Mouse (Mus musculus) stomach, postnatal 0 days (tissue): ENCODE data around the gene Ttc39d. TPM values are rescaled to one million over a fixed set of nuclear protein-coding genes. Genes with fewer than 3 reads are reported as not detected.

Source experiments
- ATAC-seq: fragments of 200-750 bp; cut with Nextera tagmentation; 2 replicates; pipeline ENCODE4 v1.8.0; 2017; ENCODE audit not compliant: low FRiP score, low TSS enrichment
- DNase-seq: peaks from one replicate; pipeline ENCODE4 v3.0.0-alpha.2; 2016; ENCODE audit warnings: low spot score
- H3K27ac ChIP-seq: fragments of 300-500 bp; sonication (generic); replicated peaks from 2 replicates; pipeline ENCODE4 v1.5.1; 2014; ENCODE audit warnings: mild to moderate bottlenecking, control low read depth
- H3K27me3 ChIP-seq: fragments of 300-500 bp; sonication (generic); 2 replicates; pipeline ENCODE4 v1.6.1; 2014; ENCODE audit warnings: low read length; ENCODE audit not compliant: control insufficient read depth, insufficient read depth
- H3K36me3 ChIP-seq: fragments of 300-500 bp; sonication (generic); 2 replicates; pipeline ENCODE4 v1.6.1; 2014; ENCODE audit warnings: low read length, mixed read lengths; ENCODE audit not compliant: control insufficient read depth, insufficient read depth
- H3K4me1 ChIP-seq: fragments of 300-500 bp; sonication (generic); replicated peaks from 2 replicates; pipeline ENCODE4 v1.6.1; 2014; ENCODE audit warnings: antibody characterized with exemption; ENCODE audit not compliant: control insufficient read depth, insufficient read depth
- H3K4me2 ChIP-seq: fragments of 300-500 bp; sonication (generic); replicated peaks from 2 replicates; pipeline ENCODE4 v1.6.1; 2014; ENCODE audit warnings: low read depth, mild to moderate bottlenecking, control low read depth, moderate library complexity
- H3K4me3 ChIP-seq: fragments of 300-500 bp; sonication (generic); 2 replicates; pipeline ENCODE4 v1.5.1; 2014; ENCODE audit warnings: low read depth, low read length, control low read depth
- H3K9ac ChIP-seq: fragments of 300-500 bp; sonication (generic); 2 replicates; pipeline ENCODE4 v1.6.1; 2014; ENCODE audit warnings: mild to moderate bottlenecking, low read length, control low read depth, mixed read lengths
- H3K9me3 ChIP-seq: fragments of 300-500 bp; sonication (generic); 2 replicates; pipeline ENCODE4 v1.6.1; 2016; ENCODE audit warnings: low read length; ENCODE audit not compliant: control insufficient read depth
- CTCF ChIP-seq: IDR thresholded peaks from 2 replicates; pipeline ENCODE4 v1.5.1; 2016; ENCODE audit warnings: antibody characterized with exemption, low read depth, mild to moderate bottlenecking, moderate library complexity
- EP300 ChIP-seq: optimal IDR thresholded peaks from 2 replicates; pipeline ENCODE3; 2016; ENCODE audit warnings: antibody characterized with exemption
- WGBS: fragments of 180-500 bp; shearing (Covaris S2); extraction: QIAGEN DNeasy Blood & Tissue Kit; methylation state at CpG from one replicate; pipeline ENCODE4 v1.1.7; 2014; 5-methylcytosine and 5-hydroxymethylcytosine counted together
- polyA plus RNA-seq: library from polyadenylated mRNA; unstranded; fragments of >200 nt; fragmentation: Nextera tagmentation; extraction: Ambion mirVana; gene quantifications from 2 replicates; pipeline ENCODE4 v1.2.1, GENCODE M21; 2015

The Ttc39d gene
- polyA plus RNA-seq, 1 experiment from 2014 or later: 0.05 TPM

DNA sequence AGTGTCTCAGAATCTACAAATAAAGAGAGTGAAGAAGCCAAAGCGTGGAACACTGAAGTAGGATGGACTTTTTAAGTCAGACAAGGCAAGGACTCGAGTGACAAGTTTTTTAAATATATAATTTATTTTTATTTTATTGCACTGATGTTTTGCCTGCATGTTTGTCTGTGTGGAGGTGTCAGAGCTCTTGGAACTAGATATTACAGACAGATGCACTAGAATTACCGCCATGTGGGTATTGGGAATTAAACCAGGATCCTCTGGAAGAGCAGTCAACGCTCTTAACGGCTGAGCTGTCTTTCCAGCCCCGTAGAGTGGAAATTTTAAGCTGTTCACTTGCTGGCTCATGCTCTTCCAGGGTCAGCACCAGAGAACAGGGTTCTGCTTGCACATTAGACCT is 40.9 kb upstream of the Ttc39d start:
- H3K27ac ChIP-seq: peak overlapping the region; percentile 56; the same call in 1 of the 2 replicates

GRCm38 (mm10) chr17:80167436-80167835 is 39.8 kb upstream of the Ttc39d start:
- 81% methylated on average over 4 of the region's 4 CpGs for WGBS
- ATAC-seq: no peak
- Histone ChIP-seq H3K4me1 (peaks cover 3% of the 10 kb centered on the region; the same call in 1 of the 2 replicates), H3K27ac (no peak overlapping the region; the same call in 1 of the 2 replicates), H3K4me3 (no peak overlapping the region), H3K9ac (no peak overlapping the region), H3K4me2 (no peak overlapping the region), H3K27me3 (no peaks in the 10 kb centered on the region), H3K9me3 (no peaks in the 10 kb centered on the region), H3K36me3 (no peaks in the 10 kb centered on the region)
- DNase-seq: no peak
- no peak for TF ChIP-seq CTCF
- TF ChIP-seq EP300: no peak

More for the DNA sequence above, 40.9 kb upstream of the Ttc39d start:
- 69% methylated on average over 6 of the region's 6 CpGs for WGBS
- Histone ChIP-seq H3K4me2 (no peak overlapping the region), H3K36me3 (no peaks in the 10 kb centered on the region), H3K9me3 (no peaks in the 10 kb centered on the region), H3K27me3 (no peaks in the 10 kb centered on the region), H3K9ac (no peak overlapping the region), H3K4me1 (peaks cover 3% of the 10 kb centered on the region; the same call in 1 of the 2 replicates), H3K4me3 (no peak overlapping the region)
- no peak for DNase-seq
- ATAC-seq: no peak
- TF ChIP-seq CTCF (no peak), EP300 (no peak)

GRCm38 (mm10) chr17:80167851-80168251 is 39.4 kb upstream of the Ttc39d start:
- 47% methylated on average over 7 of the region's 7 CpGs for WGBS
- Histone ChIP-seq H3K36me3 (no peaks in the 10 kb centered on the region), H3K4me2 (no peak overlapping the region), H3K9me3 (no peaks in the 10 kb centered on the region), H3K4me1 (peaks cover 3% of the 10 kb centered on the region; the same call in 1 of the 2 replicates), H3K27me3 (no peaks in the 10 kb centered on the region), H3K9ac (no peak overlapping the region), H3K27ac (no peak overlapping the region), H3K4me3 (no peak overlapping the region)
- DNase-seq (no peak), ATAC-seq (0 out of 2 replicates have a peak, but pooled peaks have one; percentile 33)
- TF ChIP-seq CTCF: no peak
- no peak for TF ChIP-seq EP300

GRCm38 (mm10) chr17:80168425-80169182 is 38.7 kb upstream of the Ttc39d start:
- peak; percentile 56; the same call in 1 of the 2 replicates for ATAC-seq
- WGBS: 16% methylated on average over 16 of the region's 16 CpGs
- no peaks in the 10 kb centered on the region for H3K27me3 ChIP-seq
- no peaks in the 10 kb centered on the region for H3K9me3 ChIP-seq
- H3K4me2 ChIP-seq: peak overlapping the region; percentile 41
- H3K4me1 ChIP-seq: peaks cover 3% of the 10 kb centered on the region; the same call in 1 of the 2 replicates
- H3K36me3 ChIP-seq: no peaks in the 10 kb centered on the region
- DNase-seq: peak; percentile 36
- peak overlapping the region; percentile 10; the same call in 1 of the 2 replicates for H3K4me3 ChIP-seq
- H3K9ac ChIP-seq: peak overlapping the region; percentile 23; the same call in 1 of the 2 replicates
- H3K27ac ChIP-seq: peak overlapping the region; percentile 18; the same call in 1 of the 2 replicates
- TF ChIP-seq CTCF (no peak), EP300 (no peak)

- ATAC-seq: no peak
- H3K9me3 ChIP-seq: no peaks in the 10 kb centered on the region
- no peak overlapping the region for H3K4me3 ChIP-seq
- no peak overlapping the region for H3K27ac ChIP-seq
- WGBS: 95% methylated on average over 6 of the region's 6 CpGs
- H3K4me2 ChIP-seq: no peak overlapping the region
- H3K27me3 ChIP-seq: no peaks in the 10 kb centered on the region
- H3K4me1 ChIP-seq: peaks cover 3% of the 10 kb centered on the region; the same call in 1 of the 2 replicates
- no peak for TF ChIP-seq EP300
- TF ChIP-seq CTCF: no peak
- H3K9ac ChIP-seq: no peak overlapping the region
- no peaks in the 10 kb centered on the region for H3K36me3 ChIP-seq
- no peak for DNase-seq
Measured at GRCm38 (mm10) chr17:80169792-80170191, 37.5 kb upstream of the Ttc39d start.

DNA sequence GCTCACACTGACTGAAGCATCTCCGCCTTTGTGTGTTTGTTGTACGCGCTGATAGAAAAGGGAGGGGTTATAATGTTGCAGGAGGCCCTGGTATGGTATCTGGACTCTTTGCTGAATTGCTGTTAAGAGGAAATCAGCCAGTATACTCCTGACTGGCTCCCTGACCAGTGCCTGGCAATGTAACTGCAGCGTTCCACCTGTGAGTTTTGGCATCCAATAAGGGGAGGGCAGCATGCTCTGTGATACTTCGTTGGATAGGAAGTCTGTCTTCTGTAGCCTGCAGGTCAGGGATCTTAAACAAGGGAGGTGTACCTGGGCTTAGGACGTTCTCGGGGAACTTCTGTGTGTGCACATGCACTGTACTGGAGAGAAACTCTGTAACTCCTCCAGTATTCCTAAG is 36.3 kb upstream of the Ttc39d start:
- 79% methylated on average over 7 of the region's 7 CpGs for WGBS
- Histone ChIP-seq H3K36me3 (no peaks in the 10 kb centered on the region), H3K4me2 (no peak overlapping the region), H3K9ac (no peak overlapping the region), H3K4me1 (peaks cover 3% of the 10 kb centered on the region; the same call in 1 of the 2 replicates), H3K27ac (no peak overlapping the region), H3K9me3 (no peaks in the 10 kb centered on the region), H3K27me3 (no peaks in the 10 kb centered on the region), H3K4me3 (no peak overlapping the region)
- ATAC-seq: no peak
- DNase-seq: no peak
- TF ChIP-seq CTCF (no peak), EP300 (no peak)
